Mouse (Mus musculus) MEL (cell line): ENCODE results near the gene Ap3b1. TPM values are rescaled to one million over a fixed set of nuclear protein-coding genes. Genes with fewer than 3 reads are reported as not detected.

Experiments used
- DNase-seq: peaks from one replicate; pipeline ENCODE4 v3.0.0; 2011; ENCODE audit warnings: low read depth, low spot score
- H3K27ac ChIP-seq: 2 replicates; pipeline ENCODE4 v1.5.1; 2012; ENCODE audit warnings: low read depth, mild to moderate bottlenecking, control low read depth, low read length, moderate library complexity; ENCODE audit not compliant: control insufficient read depth
- H3K27me3 ChIP-seq, 2 experiments: fragments of 150-350 bp in 1 of 2; sonication (generic) in 1 of 2; 2 replicates each; pipeline ENCODE4 v1.6.1; 2012; ENCODE audit warnings: low read length in 2 of 2, mild to moderate bottlenecking in 2 of 2, improper control_type of control experiment in 1 of 2, moderate library complexity in 1 of 2; ENCODE audit not compliant: insufficient read depth in 2 of 2, control insufficient read depth in 1 of 2
- H3K36me3 ChIP-seq, 2 experiments: 2 replicates each; pipeline ENCODE4 v1.6.1; 2012 to 2014; ENCODE audit warnings: low read length in 2 of 2, improper control_type of control experiment in 1 of 2, inconsistent platforms in 1 of 2, mild to moderate bottlenecking in 1 of 2; ENCODE audit not compliant: insufficient read depth in 2 of 2, control insufficient read depth in 1 of 2
- H3K4me1 ChIP-seq, 2 experiments: fragments of 150-350 bp in 1 of 2; sonication (generic) in 1 of 2; 2 replicates each; pipeline ENCODE4 v1.6.1; 2012; ENCODE audit warnings: low read length in 2 of 2, improper control_type of control experiment in 1 of 2, mild to moderate bottlenecking in 1 of 2; ENCODE audit not compliant: insufficient read depth in 2 of 2, control insufficient read depth in 1 of 2
- H3K4me3 ChIP-seq, 2 experiments: fragments of 150-350 bp in 1 of 2; sonication (generic) in 1 of 2; 2 replicates each; pipeline ENCODE4 v1.5.1; 2012; ENCODE audit warnings: low read depth in 2 of 2, low read length in 2 of 2, mild to moderate bottlenecking in 2 of 2, moderate library complexity in 2 of 2, control low read depth in 1 of 2, improper control_type of control experiment in 1 of 2; ENCODE audit not compliant: control insufficient read depth in 1 of 2, insufficient read depth in 1 of 2
- H3K79me2 ChIP-seq: 2 replicates; pipeline ENCODE4 v1.6.1; 2012; ENCODE audit warnings: mild to moderate bottlenecking, low read length, moderate library complexity; ENCODE audit not compliant: control insufficient read depth, poor library complexity, insufficient read depth
- H3K9ac ChIP-seq: 2 replicates; pipeline ENCODE4 v1.6.1; 2012; ENCODE audit warnings: low read depth, mild to moderate bottlenecking, control low read depth, low read length, moderate library complexity; ENCODE audit not compliant: control insufficient read depth, poor library complexity, severe bottlenecking
- H3K9me3 ChIP-seq: fragments of 150-350 bp; sonication (generic); replicated peaks from 2 replicates; pipeline ENCODE4 v1.6.1; 2012; ENCODE audit warnings: mild to moderate bottlenecking, low read length, improper control_type of control experiment, moderate library complexity; ENCODE audit not compliant: insufficient read depth
- CHD2 ChIP-seq: IDR thresholded peaks from 2 replicates; pipeline ENCODE4 v1.6.1; 2011; ENCODE audit warnings: low read length, improper control_type of control experiment
- CTCF ChIP-seq, 3 experiments: IDR thresholded peaks in 2 of 3; conservative IDR thresholded peaks in 1 of 3; 2 replicates each; pipeline ENCODE4 v1.5.1; 2011 to 2012; ENCODE audit warnings: low read length in 3 of 3, low read depth in 2 of 3, mild to moderate bottlenecking in 2 of 3, improper control_type of control experiment in 1 of 3, inconsistent platforms in 1 of 3, mixed read lengths in 1 of 3, moderate library complexity in 1 of 3; ENCODE audit not compliant: control insufficient read depth in 1 of 3, insufficient read depth in 1 of 3, poor library complexity in 1 of 3, severe bottlenecking in 1 of 3
- ELF1 ChIP-seq: IDR thresholded peaks from 2 replicates; pipeline ENCODE4 v1.6.1; 2014; ENCODE audit warnings: low read depth, mild to moderate bottlenecking, inconsistent platforms, low read length, improper control_type of control experiment, moderate library complexity
- ETS1 ChIP-seq: IDR thresholded peaks from 2 replicates; pipeline ENCODE4 v1.6.1; 2012; ENCODE audit warnings: low read depth, mild to moderate bottlenecking, inconsistent platforms, low read length, improper control_type of control experiment, moderate library complexity
- HCFC1 ChIP-seq: IDR thresholded peaks from 2 replicates; pipeline ENCODE4 v1.6.1; 2012; ENCODE audit warnings: low read depth, mild to moderate bottlenecking, inconsistent platforms, low read length, improper control_type of control experiment, moderate library complexity
- KAT2A ChIP-seq: conservative IDR thresholded peaks from 2 replicates; pipeline ENCODE4 v1.6.1; 2012; ENCODE audit warnings: low read depth, low read length, improper control_type of control experiment, inconsistent platforms
- MEF2A ChIP-seq: IDR thresholded peaks from 2 replicates; pipeline ENCODE4 v1.6.1; 2014; ENCODE audit warnings: low read depth, mild to moderate bottlenecking, inconsistent platforms, low read length, improper control_type of control experiment; ENCODE audit not compliant: poor library complexity, insufficient replicate concordance, severe bottlenecking; ENCODE audit errors: extremely low read depth
- NRF1 ChIP-seq: IDR thresholded peaks from 2 replicates; pipeline ENCODE4 v1.6.1; 2014; ENCODE audit warnings: low read depth, mild to moderate bottlenecking, inconsistent platforms, low read length, improper control_type of control experiment, moderate library complexity; ENCODE audit not compliant: poor library complexity, insufficient read depth, severe bottlenecking
- POLR2AphosphoS2 ChIP-seq: IDR thresholded peaks from 2 replicates; pipeline ENCODE4 v1.6.1; 2011; ENCODE audit warnings: low read length, improper control_type of control experiment
- POLR2AphosphoS5 ChIP-seq: IDR thresholded peaks from 2 replicates; pipeline ENCODE4 v1.6.1; 2012; ENCODE audit warnings: low read depth, borderline replicate concordance, mild to moderate bottlenecking, inconsistent platforms, low read length, moderate library complexity, mixed read lengths
- RCOR1 ChIP-seq: IDR thresholded peaks from 2 replicates; pipeline ENCODE4 v1.6.1; 2012; ENCODE audit warnings: low read depth, mild to moderate bottlenecking, inconsistent platforms, low read length, improper control_type of control experiment
- SIN3A ChIP-seq: IDR thresholded peaks from 2 replicates; pipeline ENCODE4 v1.6.1; 2012; ENCODE audit warnings: low read length, improper control_type of control experiment, inconsistent platforms
- SMC3 ChIP-seq: IDR thresholded peaks from 2 replicates; pipeline ENCODE4 v1.6.1; 2011; ENCODE audit warnings: low read depth, low read length, improper control_type of control experiment
- TBP ChIP-seq: IDR thresholded peaks from 2 replicates; pipeline ENCODE4 v1.8.0; 2011; ENCODE audit warnings: low read depth, low read length, improper control_type of control experiment
- USF1 ChIP-seq: IDR thresholded peaks from 2 replicates; pipeline ENCODE4 v1.6.1; 2014; ENCODE audit warnings: low read depth, mild to moderate bottlenecking, inconsistent platforms, low read length, improper control_type of control experiment, moderate library complexity
- USF2 ChIP-seq, 2 experiments: IDR thresholded peaks; 2 replicates each; pipeline ENCODE4 v1.6.1; 2011 to 2012; ENCODE audit warnings: improper control_type of control experiment in 2 of 2, low read length in 2 of 2, borderline replicate concordance in 1 of 2, inconsistent platforms in 1 of 2, low read depth in 1 of 2, mild to moderate bottlenecking in 1 of 2; ENCODE audit not compliant: insufficient read depth in 1 of 2
- polyA plus RNA-seq, 2 experiments: library from polyadenylated mRNA; stranded (reverse) in 1 of 2; unstranded in 1 of 2; fragments of >175 nt in 1 of 2; fragments of >200 nt in 1 of 2; gene quantifications; 2 replicates each; pipeline versions ENCODE4 v1.2.1 to v1.2.4; 2012; ENCODE audit warnings: low replicate concordance in 2 of 2, low read depth in 1 of 2; ENCODE audit not compliant: insufficient read length in 2 of 2, insufficient read depth in 1 of 2, missing spikeins in 1 of 2
- total RNA-seq: library from RNA; depleted of rRNA; stranded (reverse); fragments of 300-350 nt; gene quantifications from 2 replicates; pipeline ENCODE4 v1.2.3, GENCODE M21; 2012

Gene Ap3b1
- total and polyA plus RNA-seq, 3 experiments: 36.7 to 74.5 TPM; not detected in 1

GRCm38 (mm10) chr13:94398568-94399374, 40.0 kb downstream of the Ap3b1 start:
- no peak overlapping the region for H3K27ac ChIP-seq
- no peaks in the 10 kb centered on the region for H3K4me1 ChIP-seq
- H3K9me3 ChIP-seq: no peaks in the 10 kb centered on the region
- peaks cover 0 to 18% of the 10 kb centered on the region in 2 experiments; a peak in 2 of 4 replicates for H3K36me3 ChIP-seq
- DNase-seq: no peak
- TF ChIP-seq KAT2A (no peak), ETS1 (no peak), MEF2A (no peak), SIN3A (no peak), CTCF (IDR thresholded peaks at IDR 0.05 in 2 of 3, conservative IDR thresholded peaks at IDR 0.05 in 1 of 3; ENCODE audit: control insufficient read depth in 1 of 3, insufficient read depth in 1 of 3, low read depth in 2 of 3, low read length in 3 of 3, poor library complexity in 1 of 3, severe bottlenecking in 1 of 3) (no peak), SMC3 (no peak), HCFC1 (no peak), NRF1 (no peak), RCOR1 (no peak), CHD2 (no peak), ELF1 (no peak), USF1 (no peak), POLR2AphosphoS5 (no peak), TBP (no peak), POLR2AphosphoS2 (no peak)
- no peak overlapping the region for H3K9ac ChIP-seq
- H3K27me3 ChIP-seq: no peaks in the 10 kb centered on the region
- H3K4me3 ChIP-seq: no peak overlapping the region
- H3K79me2 ChIP-seq: no peaks in the 10 kb centered on the region

GRCm38 (mm10) chr13:94400465-94400864, 41.7 kb downstream of the Ap3b1 start:
- Histone ChIP-seq H3K9ac (no peak overlapping the region), H3K36me3 (peaks cover 0 to 16% of the 10 kb centered on the region in 2 experiments; a peak in 2 of 4 replicates), H3K27me3 (no peaks in the 10 kb centered on the region), H3K4me3 (no peak overlapping the region), H3K4me1 (no peaks in the 10 kb centered on the region), H3K9me3 (no peaks in the 10 kb centered on the region)
- DNase-seq: no peak
- no peak for TF ChIP-seq USF2 (IDR thresholded peaks at IDR 0.05; ENCODE audit: borderline replicate concordance in 1 of 2, insufficient read depth in 1 of 2, low read depth in 1 of 2, low read length in 2 of 2)
- TF ChIP-seq, all 39 proteins: peak for 0
- Histone ChIP-seq H3K79me2 (no peaks in the 10 kb centered on the region), H3K27ac (no peak overlapping the region)
